ENCODE assay signal across 9 mouse cellular contexts in genomic region chr10:89872501-89873145, GRCm38 (mm10). TPM values are rescaled to one million over a fixed set of nuclear protein-coding genes. Genes with fewer than 3 reads are reported as not detected.
DNase-seq lines count a peak whose midpoint lies in the region; ATAC-seq and TF ChIP-seq lines count a peak whose summit lies in the region.
"Had no signal": no experiment of that assay in that cellular context is flagged by ENCODE, and none has a peak within 500 bp of the region (broad histone marks: within the 10 kb centered on the region; RNA-seq: fewer than 3 reads in every experiment).

No protein-coding gene starts in this region.

- H3K4me1 ChIP-seq in lung, embryonic 14.5 days (ENCODE audit: insufficient read depth) = no peaks in the 10 kb centered on the region
- H3K4me1 ChIP-seq in embryonic fibroblast, embryonic 13.5 days (ENCODE audit: control insufficient read depth, insufficient read depth, low read length) = 0 out of 2 replicates have a peak, but pooled peaks cover 3% of the 10 kb centered on the region
- peaks cover 19% of the 10 kb centered on the region for H3K4me1 ChIP-seq in hindbrain, embryonic 15.5 days (replicated peaks)
- H3K4me1 ChIP-seq in midbrain, embryonic 10.5 days = peaks cover 19% of the 10 kb centered on the region
- no peaks in the 10 kb centered on the region for H3K4me1 ChIP-seq in stomach, postnatal 0 days (replicated peaks; ENCODE audit: control insufficient read depth, insufficient read depth)

- H3K4me3 ChIP-seq in lung, embryonic 14.5 days (ENCODE audit: low read depth, low read length) = peak overlapping the region; percentile 56
- peak overlapping the region; percentile 69 for H3K4me3 ChIP-seq in embryonic fibroblast, embryonic 13.5 days (ENCODE audit: insufficient read depth, low read length)
- peak overlapping the region; percentile 97 for H3K4me3 ChIP-seq in hindbrain, embryonic 15.5 days
- peak overlapping the region; percentile 83 for H3K4me3 ChIP-seq in midbrain, embryonic 10.5 days
- peak overlapping the region; percentile 46 for H3K4me3 ChIP-seq in stomach, postnatal 0 days (ENCODE audit: low read depth, low read length)

- H3K27ac ChIP-seq in lung, embryonic 14.5 days (ENCODE audit: low read depth) = no peak overlapping the region
- H3K27ac ChIP-seq in embryonic fibroblast, embryonic 13.5 days (ENCODE audit: insufficient read depth, low read length) = no peak overlapping the region
- H3K27ac ChIP-seq in hindbrain, embryonic 15.5 days (replicated peaks) = peak overlapping the region; percentile 98
- peak overlapping the region; percentile 83 for H3K27ac ChIP-seq in midbrain, embryonic 10.5 days (replicated peaks)
- no peak overlapping the region for H3K27ac ChIP-seq in stomach, postnatal 0 days (replicated peaks)

- TF ChIP-seq CTCF in lung, embryonic 14.5 days (IDR thresholded peaks at IDR 0.05; ENCODE audit: low read depth) = peak; percentile 47
- no peak for TF ChIP-seq CTCF in embryonic fibroblast, embryonic 13.5 days (IDR thresholded peaks at IDR 0.05; ENCODE audit: borderline replicate concordance, insufficient read depth, low read length)
- TF ChIP-seq CTCF in stomach, postnatal 0 days (IDR thresholded peaks at IDR 0.05; ENCODE audit: low read depth) = peak; percentile 57

- peak overlapping the region; percentile 92 for H3K4me2 ChIP-seq in lung, embryonic 14.5 days
- H3K4me2 ChIP-seq in hindbrain, embryonic 15.5 days = peak overlapping the region; percentile 60
- H3K4me2 ChIP-seq in stomach, postnatal 0 days (replicated peaks; ENCODE audit: low read depth) = peak overlapping the region; percentile 85

- under 1% methylated on average over 32 of the region's 56 CpGs for WGBS in lung, embryonic 14.5 days
- under 1% methylated on average over 19 of the region's 56 CpGs for WGBS in hindbrain, embryonic 15.5 days
- WGBS in midbrain, embryonic 10.5 days = 7% methylated on average over 28 of the region's 56 CpGs
- WGBS in stomach, postnatal 0 days = 2% methylated on average over 11 of the region's 56 CpGs

- peaks cover 19% of the 10 kb centered on the region for H3K27me3 ChIP-seq in lung, embryonic 14.5 days (ENCODE audit: insufficient read depth, low read length)
- no peaks in the 10 kb centered on the region for H3K27me3 ChIP-seq in hindbrain, embryonic 15.5 days
- peaks cover 36% of the 10 kb centered on the region for H3K27me3 ChIP-seq in midbrain, embryonic 10.5 days (ENCODE audit: low read depth, poor library complexity, severe bottlenecking)
- H3K27me3 ChIP-seq in stomach, postnatal 0 days (ENCODE audit: control insufficient read depth, insufficient read depth, low read length) = 0 out of 2 replicates have a peak, but pooled peaks cover 2% of the 10 kb centered on the region

- no peak for TF ChIP-seq POLR2A in embryonic fibroblast, embryonic 13.5 days (IDR thresholded peaks at IDR 0.05; ENCODE audit: low read depth, low read length)

- DNase-seq in lung, embryonic 14.5 days = peak; percentile 60
- DNase-seq in lung, postnatal 36 days = no peak
- peak; percentile 42 to 51 for DNase-seq in left cerebral cortex, adult 8-10 months (ENCODE audit: low spot score in 2 of 2)
- DNase-seq in midbrain, embryonic 10.5 days (ENCODE audit: low spot score) = peak; percentile 67
- peak; percentile 36 for DNase-seq in stomach, postnatal 0 days (ENCODE audit: low spot score)
- no peak for DNase-seq in gastrocnemius, postnatal 25 days

- H3K36me3 ChIP-seq in lung, embryonic 14.5 days (ENCODE audit: insufficient read depth) = no peaks in the 10 kb centered on the region
- no peaks in the 10 kb centered on the region for H3K36me3 ChIP-seq in hindbrain, embryonic 15.5 days
- H3K36me3 ChIP-seq in midbrain, embryonic 10.5 days = no peaks in the 10 kb centered on the region
- H3K36me3 ChIP-seq in stomach, postnatal 0 days (ENCODE audit: control insufficient read depth, insufficient read depth, low read length) = no peaks in the 10 kb centered on the region

- ATAC-seq in lung, embryonic 14.5 days (ENCODE audit: insufficient read depth) = peak; percentile 84
- peak; percentile 94 for ATAC-seq in hindbrain, embryonic 15.5 days (ENCODE audit: low FRiP score, low read depth)
- peak; percentile 56; the same call in 1 of the 2 replicates for ATAC-seq in stomach, postnatal 0 days (ENCODE audit: low FRiP score, low TSS enrichment)

- no peak for TF ChIP-seq EP300 in stomach, postnatal 0 days (optimal IDR thresholded peaks at IDR 0.05)

- H3K9ac ChIP-seq in lung, embryonic 14.5 days = peak overlapping the region; percentile 41
- H3K9ac ChIP-seq in hindbrain, embryonic 15.5 days = peak overlapping the region; percentile 96
- peak overlapping the region; percentile 23 for H3K9ac ChIP-seq in stomach, postnatal 0 days (ENCODE audit: low read length)

- H3K9me3 ChIP-seq in lung, embryonic 14.5 days (ENCODE audit: low read depth, low read length) = no peaks in the 10 kb centered on the region
- no peaks in the 10 kb centered on the region for H3K9me3 ChIP-seq in hindbrain, embryonic 15.5 days
- H3K9me3 ChIP-seq in midbrain, embryonic 10.5 days (replicated peaks) = no peaks in the 10 kb centered on the region
- H3K9me3 ChIP-seq in stomach, postnatal 0 days (ENCODE audit: control insufficient read depth, low read length) = no peaks in the 10 kb centered on the region

RNA-seq across cellular contexts. Expression of gene Anks1b, which starts 0.7 kb away (rescaled TPM):
- 0.26 and 1.2 TPM in 2 replicates for polyA plus RNA-seq in lung, embryonic 14.5 days (2014; fragmentation: Nextera tagmentation; extraction: Ambion mirVana)
- 6.3 and 6.4 TPM in 2 replicates for polyA plus RNA-seq in embryonic fibroblast, embryonic 13.5 days (2011; ENCODE audit: insufficient read length, low read depth, missing spikeins)
- 78.9 and 85.2 TPM in 2 replicates for polyA plus RNA-seq in hindbrain, embryonic 15.5 days (2015; fragmentation: Nextera tagmentation; extraction: Ambion mirVana)
- 100 to 1,000 TPM; 419 to 472 (median 449) TPM for total RNA-seq in left cerebral cortex, adult 8-10 months (2022)
- polyA plus RNA-seq in midbrain, embryonic 10.5 days (2016; fragmentation: Nextera tagmentation; extraction: Ambion mirVana) = 1.6 and 3.8 TPM in 2 replicates
- 1.8 and 1.9 TPM in 2 replicates for polyA plus RNA-seq in stomach, postnatal 0 days (2015; fragmentation: Nextera tagmentation; extraction: Ambion mirVana)
- total RNA-seq in gastrocnemius, postnatal 25 days (2021) = under 1 TPM; 0.16 to 0.36 TPM
- total RNA-seq: MEL had no signal

Comparison
In these comparisons a context has a peak if more than half of its experiments do, and no peak if none do; other contexts are left out.
1. DNase-seq: peak in lung, embryonic 14.5 days (single experiment), left cerebral cortex, adult 8-10 months (2 of 2), midbrain, embryonic 10.5 days (single experiment) and stomach, postnatal 0 days (single experiment); none in lung, postnatal 36 days (single experiment) and gastrocnemius, postnatal 25 days (single experiment).
2. H3K27ac ChIP-seq: peak in hindbrain, embryonic 15.5 days (single experiment) and midbrain, embryonic 10.5 days (single experiment); none in lung, embryonic 14.5 days (single experiment), embryonic fibroblast, embryonic 13.5 days (single experiment) and stomach, postnatal 0 days (single experiment).
3. H3K4me3 ChIP-seq: peak in every context shown above with its lines; median percentile 97 in hindbrain, embryonic 15.5 days; 83 in midbrain, embryonic 10.5 days; 69 in embryonic fibroblast, embryonic 13.5 days; 56 in lung, embryonic 14.5 days; 46 in stomach, postnatal 0 days.
4. H3K9ac ChIP-seq: peak in every context shown above with its lines; median percentile 96 in hindbrain, embryonic 15.5 days; 41 in lung, embryonic 14.5 days; 23 in stomach, postnatal 0 days.
5. RNA of gene Anks1b, which starts 0.7 kb away (polyA plus RNA-seq): 78.9 to 85.2 TPM in hindbrain, embryonic 15.5 days; 6.3 to 6.4 TPM in embryonic fibroblast, embryonic 13.5 days, 1.8 to 1.9 TPM in stomach, postnatal 0 days, 1.6 to 3.8 TPM in midbrain, embryonic 10.5 days and 0.26 to 1.2 TPM in lung, embryonic 14.5 days; every median in the first group is over 10 times any median in the second.
6. Peak in every context shown above with its lines, with median percentiles within 50 percentile points of each other: ATAC-seq and H3K4me2 ChIP-seq.